Mouse (Mus musculus): ENCODE measurements around the gene Rbm25. TPM values are rescaled to one million over a fixed set of nuclear protein-coding genes. Genes with fewer than 3 reads are reported as not detected.
A peak's percentile ranks its signal among the peaks of the same experiment; 100 is the strongest.

Rbm25 gene
- polyA plus RNA-seq, 1 experiment from 2014 or later, result 217 TPM

DNA sequence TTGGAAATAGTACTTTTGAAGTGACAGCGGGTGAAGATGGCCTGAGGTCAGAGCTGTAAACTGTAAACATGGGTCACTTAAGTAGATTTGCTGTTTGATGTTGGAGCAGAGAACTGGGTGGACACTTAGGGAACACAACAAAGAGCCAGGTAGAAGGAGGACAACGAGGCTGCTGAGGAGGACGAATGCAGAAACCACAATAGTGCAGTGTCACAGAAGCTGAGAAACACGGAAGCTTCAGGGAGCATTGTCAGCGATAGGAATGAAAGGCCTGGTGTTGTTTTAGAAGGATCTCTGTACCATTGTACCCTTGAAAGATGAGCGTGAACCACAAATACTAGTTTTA is 58.0 kb downstream of the Rbm25 start:
- H3K9me3 ChIP-seq (ENCODE audit: control insufficient read depth, low read length), result no peaks in the 10 kb centered on the region
- peaks cover 15% of the 10 kb centered on the region for H3K4me1 ChIP-seq (ENCODE audit: control insufficient read depth, insufficient read depth, low read depth, low read length)
- WGBS, result 27% methylated on average over 6 of the region's 6 CpGs
- no peaks in the 10 kb centered on the region for H3K27me3 ChIP-seq (replicated peaks; ENCODE audit: control insufficient read depth, insufficient read depth, low read length)
- peak overlapping the region; percentile 79 for H3K4me2 ChIP-seq (ENCODE audit: low read length)
- peak overlapping the region; percentile 98 for H3K4me3 ChIP-seq (ENCODE audit: low read length)
- no peaks in the 10 kb centered on the region for H3K36me3 ChIP-seq (ENCODE audit: control insufficient read depth, insufficient read depth, low read length)
- H3K27ac ChIP-seq (ENCODE audit: low read depth, low read length), result peak overlapping the region; percentile 95; the same call in 1 of the 2 replicates
- peak overlapping the region; percentile 93 for H3K9ac ChIP-seq (ENCODE audit: low read depth, low read length)
- no peak for ATAC-seq

DNA sequence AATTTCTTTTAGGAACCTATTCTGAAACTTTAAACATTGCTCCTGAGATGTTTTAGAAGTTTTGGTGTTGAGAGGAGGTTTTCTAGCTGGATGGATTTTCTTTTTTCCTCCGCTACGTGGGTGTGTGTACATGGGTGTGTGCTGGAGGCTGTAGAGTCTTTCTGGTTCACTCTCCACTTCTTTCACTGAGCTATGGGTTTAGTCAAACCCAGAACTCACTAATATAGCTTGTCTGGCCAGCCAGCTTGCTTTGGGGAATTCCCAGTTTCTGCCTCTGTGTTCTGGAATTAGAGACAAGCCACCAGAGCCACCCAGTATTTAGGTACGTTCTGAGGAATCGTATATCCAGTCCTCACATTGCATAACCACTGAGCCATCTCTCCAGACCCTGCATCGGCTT is 63.0 kb downstream of the Rbm25 start:
- H3K4me1 ChIP-seq (ENCODE audit: control insufficient read depth, insufficient read depth, low read depth, low read length), result peaks cover 12% of the 10 kb centered on the region
- H3K4me3 ChIP-seq (ENCODE audit: low read length), result no peak overlapping the region
- H3K9me3 ChIP-seq (ENCODE audit: control insufficient read depth, low read length), result no peaks in the 10 kb centered on the region
- no peak for ATAC-seq
- H3K4me2 ChIP-seq (ENCODE audit: low read length), result no peak overlapping the region
- H3K27me3 ChIP-seq (replicated peaks; ENCODE audit: control insufficient read depth, insufficient read depth, low read length), result no peaks in the 10 kb centered on the region
- H3K27ac ChIP-seq (ENCODE audit: low read depth, low read length), result no peak overlapping the region
- H3K9ac ChIP-seq (ENCODE audit: low read depth, low read length), result no peak overlapping the region
- no peaks in the 10 kb centered on the region for H3K36me3 ChIP-seq (ENCODE audit: control insufficient read depth, insufficient read depth, low read length)
- 90% methylated on average over 5 of the region's 5 CpGs for WGBS

DNA sequence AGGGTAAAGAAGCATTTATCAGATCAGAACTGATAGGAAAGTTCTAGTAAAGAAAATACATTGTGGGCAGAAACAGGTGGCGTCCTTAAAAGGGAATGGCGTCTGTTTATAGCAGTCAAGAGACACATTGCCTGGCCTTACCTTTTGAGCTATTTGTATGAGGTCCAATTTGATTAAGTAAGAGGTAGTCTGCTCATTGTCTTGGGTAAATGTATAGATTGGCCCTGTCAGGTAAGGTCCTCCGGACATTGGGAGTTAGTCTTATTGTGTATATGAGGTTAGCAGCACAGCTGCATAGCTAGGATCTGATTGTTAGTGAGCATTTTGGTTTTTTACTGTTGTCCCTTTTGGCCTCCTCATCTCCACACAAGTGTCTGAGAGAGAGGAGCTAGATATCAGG is 63.6 kb downstream of the Rbm25 start:
- H3K4me2 ChIP-seq (ENCODE audit: low read length), result no peak overlapping the region
- H3K4me1 ChIP-seq (ENCODE audit: control insufficient read depth, insufficient read depth, low read depth, low read length), result peaks cover 6% of the 10 kb centered on the region
- H3K36me3 ChIP-seq (ENCODE audit: control insufficient read depth, insufficient read depth, low read length), result no peaks in the 10 kb centered on the region
- H3K27ac ChIP-seq (ENCODE audit: low read depth, low read length), result no peak overlapping the region
- ATAC-seq, result no peak
- H3K27me3 ChIP-seq (replicated peaks; ENCODE audit: control insufficient read depth, insufficient read depth, low read length), result no peaks in the 10 kb centered on the region
- WGBS, result 85% methylated on average over 3 of the region's 3 CpGs
- no peaks in the 10 kb centered on the region for H3K9me3 ChIP-seq (ENCODE audit: control insufficient read depth, low read length)
- H3K9ac ChIP-seq (ENCODE audit: low read depth, low read length), result no peak overlapping the region
- H3K4me3 ChIP-seq (ENCODE audit: low read length), result no peak overlapping the region

DNA sequence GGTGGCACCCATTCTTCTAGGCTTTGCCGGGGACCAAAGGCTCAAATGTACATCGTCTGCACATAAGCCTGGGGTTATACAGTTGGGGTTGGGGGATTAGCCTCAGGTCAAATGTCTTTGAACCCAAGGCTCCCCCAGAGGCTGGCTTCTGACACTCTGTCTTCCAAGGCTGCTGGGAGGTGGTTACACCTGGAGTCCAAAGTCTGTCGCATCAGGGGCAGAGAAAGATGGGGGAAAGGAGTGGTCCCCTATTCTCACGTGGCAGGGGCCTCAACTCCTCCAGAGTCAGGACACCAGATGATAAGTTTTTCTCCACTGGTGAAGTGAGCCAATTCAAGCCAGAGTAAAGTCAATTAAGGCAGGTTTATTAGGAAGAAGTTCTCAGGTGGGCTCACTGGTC is 67.6 kb downstream of the Rbm25 start:
- Histone ChIP-seq H3K27ac (ENCODE audit: low read depth, low read length) (no peak overlapping the region), H3K9ac (ENCODE audit: low read depth, low read length) (no peak overlapping the region)

GRCm38 (mm10) chr12:83701608-83702007 is 70.6 kb downstream of the Rbm25 start:
- H3K9me3 ChIP-seq (ENCODE audit: control insufficient read depth, low read length), result no peaks in the 10 kb centered on the region
- H3K27ac ChIP-seq (ENCODE audit: low read depth, low read length), result no peak overlapping the region
- no peaks in the 10 kb centered on the region for H3K27me3 ChIP-seq (replicated peaks; ENCODE audit: control insufficient read depth, insufficient read depth, low read length)
- WGBS, result 84% methylated on average over 7 of the region's 7 CpGs
- H3K36me3 ChIP-seq (ENCODE audit: control insufficient read depth, insufficient read depth, low read length), result peaks cover 6% of the 10 kb centered on the region
- no peak overlapping the region for H3K4me2 ChIP-seq (ENCODE audit: low read length)
- no peaks in the 10 kb centered on the region for H3K4me1 ChIP-seq (ENCODE audit: control insufficient read depth, insufficient read depth, low read depth, low read length)
- no peak overlapping the region for H3K4me3 ChIP-seq (ENCODE audit: low read length)
- no peak overlapping the region for H3K9ac ChIP-seq (ENCODE audit: low read depth, low read length)
- ATAC-seq, result no peak

More for the DNA sequence above, 67.6 kb downstream of the Rbm25 start:
- Histone ChIP-seq H3K4me2 (ENCODE audit: low read length) (no peak overlapping the region), H3K9me3 (ENCODE audit: control insufficient read depth, low read length) (no peaks in the 10 kb centered on the region), H3K4me1 (ENCODE audit: control insufficient read depth, insufficient read depth, low read depth, low read length) (no peaks in the 10 kb centered on the region), H3K36me3 (ENCODE audit: control insufficient read depth, insufficient read depth, low read length) (0 out of 2 replicates have a peak, but pooled peaks cover 3% of the 10 kb centered on the region), H3K27me3 (replicated peaks; ENCODE audit: control insufficient read depth, insufficient read depth, low read length) (no peaks in the 10 kb centered on the region), H3K4me3 (ENCODE audit: low read length) (no peak overlapping the region)
- ATAC-seq, result no peak
- WGBS, result 92% methylated on average over 4 of the region's 4 CpGs

DNA sequence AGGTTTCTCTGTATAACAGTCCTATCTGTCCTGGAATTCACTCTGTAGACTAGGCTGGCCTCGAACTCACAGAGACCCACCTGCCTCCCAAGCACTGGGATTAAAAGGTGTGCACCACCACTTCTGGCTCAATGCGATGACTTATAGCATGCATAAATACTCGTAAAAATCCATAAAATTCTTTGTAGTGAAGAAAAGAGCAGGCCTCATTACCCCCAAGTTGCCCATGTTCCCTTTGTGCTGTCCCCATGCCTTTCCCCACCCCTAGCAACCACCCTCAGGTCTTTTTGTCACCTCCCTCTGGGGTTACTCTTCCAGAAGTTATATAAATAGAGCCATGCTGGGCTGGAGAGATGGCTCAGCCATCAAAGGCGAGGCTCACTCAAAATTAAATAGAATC is 71.8 kb downstream of the Rbm25 start:
- Histone ChIP-seq H3K4me2 (ENCODE audit: low read length) (no peak overlapping the region), H3K9ac (ENCODE audit: low read depth, low read length) (no peak overlapping the region), H3K4me3 (ENCODE audit: low read length) (no peak overlapping the region), H3K9me3 (ENCODE audit: control insufficient read depth, low read length) (no peaks in the 10 kb centered on the region), H3K4me1 (ENCODE audit: control insufficient read depth, insufficient read depth, low read depth, low read length) (no peaks in the 10 kb centered on the region), H3K27me3 (replicated peaks; ENCODE audit: control insufficient read depth, insufficient read depth, low read length) (no peaks in the 10 kb centered on the region), H3K27ac (ENCODE audit: low read depth, low read length) (no peak overlapping the region), H3K36me3 (ENCODE audit: control insufficient read depth, insufficient read depth, low read length) (peaks cover 6% of the 10 kb centered on the region)
- no peak for ATAC-seq
- 21% methylated on average over 4 of the region's 4 CpGs for WGBS

DNA sequence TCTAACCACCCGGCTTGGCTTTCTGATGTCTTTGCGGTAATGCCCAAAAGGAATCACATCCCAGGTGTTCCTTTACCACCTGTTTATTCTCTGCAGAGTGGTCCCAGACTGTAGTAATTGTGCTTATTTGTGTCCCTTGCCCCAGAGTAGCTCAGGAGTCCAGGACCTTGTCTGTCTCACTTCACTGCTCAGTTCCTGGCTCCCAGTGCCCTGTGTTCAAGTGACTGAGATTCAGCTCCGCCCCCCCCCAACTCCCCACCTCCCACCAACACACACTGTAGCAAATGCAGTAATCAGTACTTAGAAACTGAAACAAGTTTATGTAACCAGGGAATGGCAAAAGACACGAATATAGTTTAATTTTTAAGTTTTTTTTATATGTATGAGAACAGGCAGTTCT is 75.9 kb downstream of the Rbm25 start:
- Histone ChIP-seq H3K4me1 (ENCODE audit: control insufficient read depth, insufficient read depth, low read depth, low read length) (no peaks in the 10 kb centered on the region), H3K4me2 (ENCODE audit: low read length) (no peak overlapping the region), H3K9me3 (ENCODE audit: control insufficient read depth, low read length) (no peaks in the 10 kb centered on the region), H3K9ac (ENCODE audit: low read depth, low read length) (no peak overlapping the region), H3K36me3 (ENCODE audit: control insufficient read depth, insufficient read depth, low read length) (peaks cover 3% of the 10 kb centered on the region), H3K27ac (ENCODE audit: low read depth, low read length) (no peak overlapping the region), H3K4me3 (ENCODE audit: low read length) (no peak overlapping the region), H3K27me3 (replicated peaks; ENCODE audit: control insufficient read depth, insufficient read depth, low read length) (no peaks in the 10 kb centered on the region)
- 88% methylated on average over 4 of the region's 4 CpGs for WGBS
- no peak for ATAC-seq

- Histone ChIP-seq H3K9ac (ENCODE audit: low read depth, low read length) (no peak overlapping the region), H3K4me1 (ENCODE audit: control insufficient read depth, insufficient read depth, low read depth, low read length) (no peaks in the 10 kb centered on the region), H3K27ac (ENCODE audit: low read depth, low read length) (no peak overlapping the region), H3K36me3 (ENCODE audit: control insufficient read depth, insufficient read depth, low read length) (peaks cover 7% of the 10 kb centered on the region), H3K4me3 (ENCODE audit: low read length) (no peak overlapping the region), H3K4me2 (ENCODE audit: low read length) (no peak overlapping the region), H3K27me3 (replicated peaks; ENCODE audit: control insufficient read depth, insufficient read depth, low read length) (no peaks in the 10 kb centered on the region), H3K9me3 (ENCODE audit: control insufficient read depth, low read length) (no peaks in the 10 kb centered on the region)
- WGBS, result 84% methylated on average over 7 of the region's 7 CpGs
- no peak for ATAC-seq
Measured at GRCm38 (mm10) chr12:83708160-83709092, 77.4 kb downstream of the Rbm25 start.

DNA sequence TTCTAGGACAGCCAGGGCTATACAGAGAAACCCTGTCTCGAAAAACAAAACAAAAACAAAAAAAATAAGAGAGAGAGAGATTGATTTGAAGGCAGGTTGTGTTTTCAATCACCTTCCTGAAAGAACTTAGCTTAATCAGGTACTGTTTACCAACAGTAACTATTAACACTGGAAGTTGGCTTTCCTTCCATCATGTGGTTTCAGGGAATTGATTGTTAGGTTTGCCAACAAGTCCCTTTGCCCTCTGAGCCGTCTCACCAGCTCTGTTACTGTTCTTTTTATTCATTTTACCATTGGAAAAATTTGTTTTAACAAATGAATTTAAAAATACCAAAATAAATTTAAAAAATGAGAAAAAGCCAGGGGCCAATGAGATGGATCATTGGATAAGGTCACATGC is 78.9 kb downstream of the Rbm25 start:
- no peak for ATAC-seq
- no peaks in the 10 kb centered on the region for H3K27me3 ChIP-seq (replicated peaks; ENCODE audit: control insufficient read depth, insufficient read depth, low read length)
- no peak overlapping the region for H3K4me3 ChIP-seq (ENCODE audit: low read length)
- H3K4me2 ChIP-seq (ENCODE audit: low read length), result no peak overlapping the region
- WGBS, result 91% methylated on average over 2 of the region's 2 CpGs
- H3K4me1 ChIP-seq (ENCODE audit: control insufficient read depth, insufficient read depth, low read depth, low read length), result no peaks in the 10 kb centered on the region
- H3K27ac ChIP-seq (ENCODE audit: low read depth, low read length), result no peak overlapping the region
- peaks cover 10% of the 10 kb centered on the region for H3K36me3 ChIP-seq (ENCODE audit: control insufficient read depth, insufficient read depth, low read length)
- H3K9ac ChIP-seq (ENCODE audit: low read depth, low read length), result no peak overlapping the region
- H3K9me3 ChIP-seq (ENCODE audit: control insufficient read depth, low read length), result no peaks in the 10 kb centered on the region
